Mouse (Mus musculus) liver, embryonic 12.5 days (tissue): ENCODE results near the gene Prps1. TPM values are rescaled to one million over a fixed set of nuclear protein-coding genes. Genes with fewer than 3 reads are reported as not detected.

Experiments
- ATAC-seq: fragments of 200-750 bp; cut with Nextera tagmentation; 2 replicates; pipeline ENCODE4 v1.8.0; 2017; ENCODE audit warnings: moderate number of reproducible peaks, mild to moderate bottlenecking, moderate library complexity
- H3K27ac ChIP-seq: fragments of 300-500 bp; sonication (generic); 2 replicates; pipeline ENCODE4 v1.5.1; 2016; ENCODE audit warnings: mild to moderate bottlenecking
- H3K27me3 ChIP-seq: fragments of 300-500 bp; sonication (generic); replicated peaks from 2 replicates; pipeline ENCODE4 v1.6.1; 2016; ENCODE audit warnings: mild to moderate bottlenecking, moderate library complexity
- H3K36me3 ChIP-seq: fragments of 300-500 bp; sonication (generic); 2 replicates; pipeline ENCODE4 v1.6.1; 2016; ENCODE audit warnings: mild to moderate bottlenecking, moderate library complexity
- H3K4me1 ChIP-seq: fragments of 300-500 bp; sonication (generic); 2 replicates; pipeline ENCODE4 v1.6.1; 2016
- H3K4me2 ChIP-seq: fragments of 300-500 bp; sonication (generic); 2 replicates; pipeline ENCODE4 v1.6.1; 2016; ENCODE audit warnings: mild to moderate bottlenecking, moderate library complexity
- H3K4me3 ChIP-seq: fragments of 300-500 bp; sonication (generic); 2 replicates; pipeline ENCODE4 v1.5.1; 2016; ENCODE audit warnings: mild to moderate bottlenecking, moderate library complexity
- H3K9ac ChIP-seq: fragments of 300-500 bp; sonication (generic); 2 replicates; pipeline ENCODE4 v1.6.1; 2016; ENCODE audit warnings: mild to moderate bottlenecking, moderate library complexity
- H3K9me3 ChIP-seq: fragments of 300-500 bp; sonication (generic); replicated peaks from 2 replicates; pipeline ENCODE4 v1.6.1; 2016; ENCODE audit warnings: mild to moderate bottlenecking, moderate library complexity
- WGBS: fragments of 180-500 bp; shearing (Covaris S2); methylation state at CpG from one replicate; pipeline ENCODE4 v1.1.7; 2016; ENCODE audit not compliant: insufficient replicate concordance; 5-methylcytosine and 5-hydroxymethylcytosine counted together
- polyA plus RNA-seq: library from polyadenylated mRNA; unstranded; fragments of >200 nt; fragmentation: Nextera tagmentation; extraction: Ambion mirVana; gene quantifications from 2 replicates; pipeline ENCODE4 v1.2.1, GENCODE M21; 2016

The Prps1 gene
- 57.6 and 61.0 TPM in 2 replicates for polyA plus RNA-seq

- H3K4me1 ChIP-seq, result peaks cover 12% of the 10 kb centered on the region; the same call in 1 of the 2 replicates
- H3K9me3 ChIP-seq, result no peaks in the 10 kb centered on the region
- 5% methylated on average over 26 of the region's 26 CpGs for WGBS
- peak within 1 kb of the TSS; percentile 71 for H3K4me2 ChIP-seq
- peaks cover 8% of the 10 kb centered on the region; the same call in 1 of the 2 replicates for H3K27me3 ChIP-seq
- peak within 1 kb of the TSS; percentile 73 for H3K9ac ChIP-seq
- H3K36me3 ChIP-seq, result no peaks in the 10 kb centered on the region
- peak; percentile 88 for ATAC-seq
- 0 out of 2 replicates have a peak within 1 kb of the TSS, but pooled peaks have one; percentile 10 for H3K27ac ChIP-seq
- peak within 1 kb of the TSS; percentile 68 for H3K4me3 ChIP-seq
Measured at GRCm38 (mm10) chrX:140456279-140456731, at the start of gene Prps1. TSS of gene Prps1 (plus strand) at chrX:140456613.

GRCm38 (mm10) chrX:140407593-140407992, 48.8 kb upstream of the Prps1 start:
- no peak for ATAC-seq
- Histone ChIP-seq H3K36me3 (no peaks in the 10 kb centered on the region), H3K4me1 (peaks cover 9% of the 10 kb centered on the region), H3K9me3 (no peaks in the 10 kb centered on the region), H3K4me2 (no peak overlapping the region), H3K9ac (no peak overlapping the region), H3K4me3 (no peak overlapping the region), H3K27ac (no peak overlapping the region), H3K27me3 (peaks cover 5% of the 10 kb centered on the region)
- 35% methylated on average over 5 of the region's 5 CpGs for WGBS

- H3K27me3 ChIP-seq, result peaks cover 18% of the 10 kb centered on the region
- H3K9me3 ChIP-seq, result no peaks in the 10 kb centered on the region
- ATAC-seq, result no peak
- H3K9ac ChIP-seq, result no peak overlapping the region
- H3K27ac ChIP-seq, result no peak overlapping the region
- H3K4me3 ChIP-seq, result no peak overlapping the region
- no peaks in the 10 kb centered on the region for H3K36me3 ChIP-seq
- WGBS, result 63% methylated on average over 4 of the region's 4 CpGs
- H3K4me1 ChIP-seq, result no peaks in the 10 kb centered on the region
- no peak overlapping the region for H3K4me2 ChIP-seq
Measured at GRCm38 (mm10) chrX:140418467-140418866, 37.9 kb upstream of the Prps1 start.

DNA sequence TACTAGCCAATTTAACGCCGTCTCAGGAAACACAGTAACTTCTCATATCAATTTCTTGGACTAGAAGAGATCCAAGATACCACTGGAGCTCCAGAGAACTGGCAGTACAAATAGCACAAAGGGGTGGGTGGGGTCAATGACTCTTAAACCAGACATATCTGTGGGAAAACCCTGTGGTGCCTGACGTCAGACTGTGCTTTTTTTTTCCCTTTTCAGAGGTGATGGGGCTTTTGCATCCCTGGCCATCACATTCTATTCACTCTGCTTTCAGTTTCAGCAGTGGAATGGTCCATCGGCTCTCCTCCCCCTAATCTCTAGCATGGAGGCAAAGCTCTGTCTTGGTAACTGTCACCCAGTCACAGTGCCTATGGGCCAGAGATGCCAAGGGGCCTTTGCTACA, 29.3 kb upstream of the Prps1 start:
- no peak overlapping the region for H3K9ac ChIP-seq
- 51% methylated on average over 4 of the region's 4 CpGs for WGBS
- no peak overlapping the region for H3K4me2 ChIP-seq
- no peaks in the 10 kb centered on the region for H3K4me1 ChIP-seq
- H3K36me3 ChIP-seq, result no peaks in the 10 kb centered on the region
- H3K27ac ChIP-seq, result no peak overlapping the region
- peaks cover 7% of the 10 kb centered on the region; the same call in 1 of the 2 replicates for H3K27me3 ChIP-seq
- H3K4me3 ChIP-seq, result no peak overlapping the region
- H3K9me3 ChIP-seq, result no peaks in the 10 kb centered on the region
- no peak for ATAC-seq

DNA sequence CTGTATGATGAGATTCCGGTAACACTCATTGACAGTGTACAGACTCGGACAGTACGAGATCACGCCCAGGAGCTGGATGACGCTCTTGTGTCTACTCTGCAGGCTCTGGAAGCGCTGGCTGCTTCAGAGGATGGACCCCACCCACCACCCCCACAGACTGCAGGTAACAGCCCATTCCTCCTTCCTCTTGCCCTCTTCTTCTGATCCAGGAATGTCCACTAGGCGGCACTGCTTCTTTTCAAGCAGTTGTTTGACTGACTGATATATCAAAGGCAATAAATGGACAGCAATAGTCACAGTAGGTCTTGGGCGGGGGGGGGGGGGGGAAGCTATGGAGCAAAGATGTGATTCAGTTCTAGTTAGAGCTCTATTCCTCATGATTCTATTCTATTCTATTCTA, 28.2 kb upstream of the Prps1 start:
- Histone ChIP-seq H3K27ac (no peak overlapping the region), H3K9ac (no peak overlapping the region), H3K4me3 (no peak overlapping the region), H3K4me1 (no peaks in the 10 kb centered on the region), H3K27me3 (peaks cover 19% of the 10 kb centered on the region; the same call in 1 of the 2 replicates), H3K4me2 (no peak overlapping the region), H3K9me3 (no peaks in the 10 kb centered on the region), H3K36me3 (no peaks in the 10 kb centered on the region)
- ATAC-seq, result no peak
- WGBS, result 60% methylated on average over 8 of the region's 8 CpGs

DNA sequence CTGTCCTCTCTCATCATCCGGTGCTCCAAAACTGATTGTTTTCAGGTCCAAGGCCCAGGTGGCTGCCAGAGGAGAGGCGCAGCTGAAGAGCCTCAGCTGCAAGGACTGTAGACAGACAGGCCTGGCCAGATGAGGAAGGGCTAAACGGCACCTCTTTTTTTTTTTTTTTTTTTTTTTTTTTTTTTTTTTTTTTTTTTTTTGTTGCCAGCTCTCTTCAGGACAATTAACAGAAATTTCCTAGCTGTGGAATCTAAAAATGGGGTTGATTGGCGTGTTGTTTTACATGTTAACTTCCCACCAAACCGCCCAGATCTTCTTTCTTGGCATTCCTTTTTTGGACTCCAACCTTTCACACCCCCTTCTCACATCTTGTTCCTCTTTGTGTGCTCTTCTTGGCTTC, 26.4 kb upstream of the Prps1 start:
- Histone ChIP-seq H3K27ac (no peak overlapping the region), H3K4me1 (no peaks in the 10 kb centered on the region), H3K27me3 (peaks cover 29% of the 10 kb centered on the region; the same call in 1 of the 2 replicates), H3K9ac (no peak overlapping the region), H3K36me3 (no peaks in the 10 kb centered on the region), H3K9me3 (no peaks in the 10 kb centered on the region), H3K4me2 (no peak overlapping the region), H3K4me3 (no peak overlapping the region)
- no peak for ATAC-seq
- WGBS, result 51% methylated on average over 5 of the region's 5 CpGs

- WGBS, result 71% methylated on average over 12 of the region's 12 CpGs
- Histone ChIP-seq H3K36me3 (no peaks in the 10 kb centered on the region), H3K4me1 (no peaks in the 10 kb centered on the region), H3K9ac (no peak overlapping the region), H3K4me3 (no peak overlapping the region), H3K27me3 (peaks cover 30% of the 10 kb centered on the region; the same call in 1 of the 2 replicates), H3K4me2 (no peak overlapping the region), H3K27ac (no peak overlapping the region), H3K9me3 (no peaks in the 10 kb centered on the region)
- no peak for ATAC-seq
Measured at GRCm38 (mm10) chrX:140430506-140430905, 25.9 kb upstream of the Prps1 start.

GRCm38 (mm10) chrX:140431981-140432380, 24.4 kb upstream of the Prps1 start:
- Histone ChIP-seq H3K9me3 (no peaks in the 10 kb centered on the region), H3K4me3 (no peak overlapping the region), H3K27ac (no peak overlapping the region), H3K4me1 (no peaks in the 10 kb centered on the region), H3K36me3 (no peaks in the 10 kb centered on the region), H3K4me2 (no peak overlapping the region), H3K9ac (no peak overlapping the region), H3K27me3 (peaks cover 39% of the 10 kb centered on the region; the same call in 1 of the 2 replicates)
- 75% methylated on average over 14 of the region's 15 CpGs for WGBS
- ATAC-seq, result no peak

DNA sequence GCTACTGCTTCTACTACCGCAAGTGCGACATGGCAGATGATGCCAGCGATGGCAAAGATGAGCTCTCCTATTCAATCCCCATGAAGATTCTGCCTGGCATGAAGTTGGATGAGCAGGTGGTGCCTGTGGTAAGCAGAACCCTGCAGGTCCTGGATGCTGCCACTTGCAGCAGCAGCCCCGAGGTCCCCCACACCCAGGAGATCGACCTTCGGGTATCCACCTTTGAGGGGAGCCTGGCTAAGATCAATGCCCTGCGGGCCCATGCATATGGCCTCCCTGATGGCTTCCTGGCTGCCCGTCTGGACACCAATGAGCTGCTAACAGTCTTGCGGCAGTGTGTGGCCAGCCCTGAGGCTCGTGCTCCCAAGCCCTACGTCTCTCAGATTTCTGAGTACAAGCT, 23.6 kb upstream of the Prps1 start:
- no peak overlapping the region for H3K4me2 ChIP-seq
- ATAC-seq, result no peak
- no peak overlapping the region for H3K4me3 ChIP-seq
- no peaks in the 10 kb centered on the region for H3K9me3 ChIP-seq
- no peaks in the 10 kb centered on the region for H3K36me3 ChIP-seq
- no peak overlapping the region for H3K9ac ChIP-seq
- no peaks in the 10 kb centered on the region for H3K4me1 ChIP-seq
- peaks cover 42% of the 10 kb centered on the region; the same call in 1 of the 2 replicates for H3K27me3 ChIP-seq
- 77% methylated on average over 11 of the region's 11 CpGs for WGBS
- no peak overlapping the region for H3K27ac ChIP-seq

DNA sequence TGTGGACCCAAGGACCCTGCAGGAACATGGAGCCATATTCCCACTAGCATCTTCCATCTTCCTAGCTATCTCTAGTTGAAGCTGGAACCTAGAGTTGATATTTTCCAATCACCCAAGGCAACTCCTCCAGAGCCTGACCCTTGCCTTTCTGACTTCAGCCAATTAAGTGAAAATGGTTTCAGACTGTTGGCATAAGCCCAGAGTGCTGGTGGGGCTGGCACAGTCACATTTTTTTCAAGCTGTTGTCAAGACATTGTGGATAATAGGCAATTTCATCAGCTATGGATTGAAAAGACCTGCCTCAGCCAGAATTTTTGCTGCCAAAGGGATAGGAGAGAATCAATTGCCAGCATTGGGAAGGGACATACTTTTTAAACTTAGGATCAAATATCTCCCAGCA, 18.5 kb upstream of the Prps1 start:
- no peaks in the 10 kb centered on the region for H3K9me3 ChIP-seq
- no peak for ATAC-seq
- no peaks in the 10 kb centered on the region for H3K36me3 ChIP-seq
- H3K4me1 ChIP-seq, result no peaks in the 10 kb centered on the region
- no peak overlapping the region for H3K4me2 ChIP-seq
- peaks cover 35% of the 10 kb centered on the region; the same call in 1 of the 2 replicates for H3K27me3 ChIP-seq
- H3K4me3 ChIP-seq, result no peak overlapping the region
- no peak overlapping the region for H3K27ac ChIP-seq
- no peak overlapping the region for H3K9ac ChIP-seq

GRCm38 (mm10) chrX:140445551-140445950, 10.9 kb upstream of the Prps1 start:
- Histone ChIP-seq H3K4me3 (no peak overlapping the region), H3K4me1 (no peaks in the 10 kb centered on the region), H3K9ac (no peak overlapping the region), H3K4me2 (no peak overlapping the region), H3K36me3 (no peaks in the 10 kb centered on the region), H3K27me3 (peaks cover 8% of the 10 kb centered on the region; the same call in 1 of the 2 replicates), H3K27ac (no peak overlapping the region), H3K9me3 (no peaks in the 10 kb centered on the region)
- no peak for ATAC-seq
- 67% methylated on average over 13 of the region's 13 CpGs for whole genome bisulfite sequencing

DNA sequence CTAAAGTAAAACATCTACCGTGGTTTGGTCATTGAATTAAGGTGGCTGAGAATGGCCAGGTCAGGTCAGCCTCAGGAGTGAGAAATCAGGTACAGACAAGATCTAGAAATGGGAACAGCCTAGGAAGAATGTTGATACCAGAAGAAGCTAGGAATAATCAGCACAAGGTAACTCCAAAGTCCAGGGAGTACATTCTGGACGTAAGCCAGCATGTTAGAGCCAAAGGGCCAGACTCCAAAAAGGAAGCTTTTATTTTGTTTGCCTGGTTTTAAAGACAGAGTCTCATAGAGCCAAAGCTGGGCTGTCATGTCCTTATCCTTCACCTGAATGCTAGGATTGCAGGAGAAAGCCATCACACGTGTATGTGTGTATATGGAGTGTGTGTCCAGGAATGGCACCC, 6.3 kb upstream of the Prps1 start:
- 66% methylated on average over 3 of the region's 3 CpGs for WGBS

More for the DNA sequence above, 6.3 kb upstream of the Prps1 start:
- no peak overlapping the region for H3K4me2 ChIP-seq
- no peak overlapping the region for H3K27ac ChIP-seq
- no peaks in the 10 kb centered on the region for H3K9me3 ChIP-seq
- H3K9ac ChIP-seq, result no peak overlapping the region
- H3K4me3 ChIP-seq, result no peak overlapping the region
- peaks cover 4% of the 10 kb centered on the region; the same call in 1 of the 2 replicates for H3K27me3 ChIP-seq
- no peaks in the 10 kb centered on the region for H3K4me1 ChIP-seq
- no peaks in the 10 kb centered on the region for H3K36me3 ChIP-seq
- no peak for ATAC-seq
